Mouse (Mus musculus) bone marrow macrophage, adult 2 months (primary cell): ENCODE data around the gene Nphp4. TPM values are rescaled to one million over a fixed set of nuclear protein-coding genes. Genes with fewer than 3 reads are reported as not detected.
A peak's percentile ranks its signal among the peaks of the same experiment; 100 is the strongest.

ENCODE experiments used
- H3K27ac ChIP-seq: 2 replicates; pipeline ENCODE4 v1.5.1; 2012; ENCODE audit warnings: low read depth, low read length; ENCODE audit not compliant: insufficient read depth
- H3K4me1 ChIP-seq: 2 replicates; pipeline ENCODE4 v1.6.1; 2012; ENCODE audit warnings: low read length; ENCODE audit not compliant: control insufficient read depth, insufficient read depth
- H3K4me3 ChIP-seq: 2 replicates; pipeline ENCODE4 v1.5.1; 2012; ENCODE audit warnings: mild to moderate bottlenecking, low read length, moderate library complexity; ENCODE audit not compliant: insufficient read depth
- CTCF ChIP-seq: IDR thresholded peaks from 2 replicates; pipeline ENCODE4 v1.5.1; 2012; ENCODE audit warnings: low read depth, mild to moderate bottlenecking, low read length, moderate library complexity
- POLR2A ChIP-seq: IDR thresholded peaks from 2 replicates; pipeline ENCODE4 v1.6.1; 2012; ENCODE audit warnings: mild to moderate bottlenecking, low read depth, low read length, borderline replicate concordance
- polyA plus RNA-seq: library from polyadenylated mRNA; stranded (reverse); fragments of >200 nt; gene quantifications from 2 replicates; pipeline ENCODE4 v1.2.4, GENCODE M21; 2012; ENCODE audit not compliant: missing spikeins, insufficient read depth, insufficient read length

Nphp4 gene
- polyA plus RNA-seq, 1 experiment, result 1.4 TPM

DNA sequence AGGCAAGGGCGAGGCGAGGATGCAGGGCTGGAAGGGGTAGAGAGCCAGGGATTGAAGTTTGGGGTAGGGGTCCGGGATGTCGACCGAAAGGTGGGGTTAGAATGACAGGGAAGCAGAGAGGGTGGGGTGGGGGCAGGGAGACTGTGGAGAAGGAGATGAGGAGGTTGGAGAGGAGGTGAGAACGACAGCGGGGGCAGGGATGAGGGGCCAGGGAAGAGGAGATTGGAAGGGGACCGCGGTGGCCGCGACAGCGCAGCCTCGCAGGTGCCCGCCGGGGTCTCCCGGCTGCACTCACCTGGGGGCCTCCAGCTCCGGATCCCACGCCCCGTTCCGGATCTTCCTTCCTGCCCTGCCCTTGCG, 580 bp downstream of the Nphp4 start:
- H3K4me3 ChIP-seq, result peak overlapping the region; percentile 96
- TF ChIP-seq CTCF (no peak), POLR2A (no peak)
- H3K27ac ChIP-seq, result no peak overlapping the region
- peaks cover 12% of the 10 kb centered on the region for H3K4me1 ChIP-seq

DNA sequence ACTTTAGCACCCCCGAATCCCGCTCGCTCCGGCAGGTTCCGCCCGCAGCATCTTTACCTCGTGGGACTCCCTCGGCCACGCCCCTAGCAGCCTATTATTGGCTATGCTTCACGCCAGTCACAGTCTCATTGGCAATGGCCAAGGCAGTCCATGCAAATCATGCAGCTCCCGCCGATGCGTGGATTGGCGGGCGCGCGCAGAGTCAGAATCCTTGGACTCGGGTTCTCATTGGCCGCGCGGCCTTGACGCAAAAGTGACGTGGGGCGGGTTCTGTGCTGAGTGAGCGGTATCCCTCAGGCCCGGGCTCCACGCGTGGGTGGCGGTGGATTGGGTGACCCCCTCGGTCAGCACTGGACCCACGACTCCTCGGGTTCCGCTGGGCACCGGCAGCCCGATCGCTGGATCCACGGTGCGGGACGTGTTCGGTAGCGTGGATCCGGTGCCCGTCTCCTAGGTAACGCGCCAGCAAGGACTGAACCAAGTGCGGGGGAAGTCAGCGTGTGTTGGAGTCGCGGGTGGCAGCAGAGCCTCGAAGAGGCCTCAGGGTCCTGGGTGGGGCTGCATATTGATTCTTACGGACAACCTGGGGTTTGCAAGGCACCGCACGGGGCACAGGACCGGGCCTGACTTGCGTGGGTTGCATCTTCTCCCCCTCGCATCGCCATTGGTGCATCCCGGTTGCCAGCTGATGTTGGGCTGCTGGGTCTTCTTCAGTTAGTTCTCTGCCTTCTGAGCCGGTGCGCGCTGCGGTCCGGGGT, 1.1 kb downstream of the Nphp4 start, which contains the start of gene Kcnab2:
Gene Kcnab2 (minus strand): TSS at position 406 of the 758 bp plus-strand sequence.
- Histone ChIP-seq H3K4me3 (peak within 1 kb of the TSS; percentile 96), H3K27ac (peak within 1 kb of the TSS; percentile 32; the same call in 1 of the 2 replicates), H3K4me1 (peaks cover 12% of the 10 kb centered on the region)
- no peak for TF ChIP-seq POLR2A
- TF ChIP-seq CTCF, result no peak

DNA sequence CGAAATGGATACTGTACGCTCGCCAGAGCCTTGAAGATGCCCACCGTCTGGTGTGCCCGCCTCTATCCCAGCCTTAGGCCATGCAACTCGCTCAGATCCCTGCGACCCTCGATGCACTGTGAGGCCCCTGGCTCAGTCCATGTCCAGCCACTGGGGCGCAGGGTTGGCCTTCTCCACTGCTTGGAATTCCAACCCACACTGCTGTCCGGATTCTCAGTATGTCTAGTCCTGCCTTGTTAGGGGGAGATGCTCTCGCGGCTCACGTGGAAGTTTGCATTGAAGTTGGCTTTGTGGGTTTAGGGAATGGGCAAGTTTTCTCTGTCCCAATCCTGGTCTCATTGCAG, 1.7 kb downstream of the Nphp4 start:
- H3K4me1 ChIP-seq, result peaks cover 12% of the 10 kb centered on the region
- H3K4me3 ChIP-seq, result peak overlapping the region; percentile 96
- H3K27ac ChIP-seq, result no peak overlapping the region
- no peak for TF ChIP-seq POLR2A
- TF ChIP-seq CTCF, result no peak

DNA sequence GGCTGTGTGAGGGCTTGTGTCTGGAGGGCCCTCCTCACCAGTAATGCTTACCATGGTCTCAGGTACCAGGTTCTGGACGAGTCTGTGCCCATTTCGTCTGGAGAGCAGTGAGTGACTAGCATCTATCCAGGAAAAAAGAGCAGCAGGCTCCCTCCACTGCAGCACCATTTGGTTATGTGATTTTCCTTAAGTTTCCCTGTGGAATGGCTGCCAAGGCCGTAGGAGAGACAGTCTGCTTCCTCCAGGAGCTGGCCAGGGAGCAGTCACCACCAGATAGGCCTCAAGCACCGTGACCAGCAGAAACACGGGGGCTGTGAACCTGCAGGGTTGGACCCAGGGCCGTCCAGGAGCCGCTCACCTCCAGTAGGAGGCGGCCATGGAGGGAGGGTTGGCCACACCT, 3.9 kb downstream of the Nphp4 start:
- Histone ChIP-seq H3K4me3 (no peak overlapping the region), H3K27ac (no peak overlapping the region), H3K4me1 (peaks cover 12% of the 10 kb centered on the region)
- no peak for TF ChIP-seq CTCF
- TF ChIP-seq POLR2A, result no peak

DNA sequence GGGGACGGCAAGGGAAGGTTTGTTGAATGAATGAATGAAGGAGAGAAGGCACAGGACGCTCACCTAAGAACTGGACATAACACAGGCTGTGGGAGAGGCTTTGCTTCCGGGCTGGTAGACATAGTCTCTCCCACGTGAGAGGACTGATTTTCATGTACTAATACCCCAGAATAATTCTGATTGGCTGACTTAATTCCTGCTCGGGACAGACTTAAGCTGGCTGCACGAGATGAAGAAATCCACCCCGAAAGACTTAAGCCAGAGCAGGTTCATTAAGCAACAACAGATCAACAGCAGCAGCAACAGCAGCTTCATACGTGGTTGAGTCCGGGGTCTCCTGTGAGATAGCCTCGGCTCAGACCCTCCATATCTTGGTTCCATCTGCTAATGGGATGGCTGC, 11.5 kb downstream of the Nphp4 start:
- Histone ChIP-seq H3K27ac (no peak overlapping the region), H3K4me1 (no peaks in the 10 kb centered on the region), H3K4me3 (no peak overlapping the region)
- TF ChIP-seq CTCF, result no peak
- TF ChIP-seq POLR2A, result no peak

DNA sequence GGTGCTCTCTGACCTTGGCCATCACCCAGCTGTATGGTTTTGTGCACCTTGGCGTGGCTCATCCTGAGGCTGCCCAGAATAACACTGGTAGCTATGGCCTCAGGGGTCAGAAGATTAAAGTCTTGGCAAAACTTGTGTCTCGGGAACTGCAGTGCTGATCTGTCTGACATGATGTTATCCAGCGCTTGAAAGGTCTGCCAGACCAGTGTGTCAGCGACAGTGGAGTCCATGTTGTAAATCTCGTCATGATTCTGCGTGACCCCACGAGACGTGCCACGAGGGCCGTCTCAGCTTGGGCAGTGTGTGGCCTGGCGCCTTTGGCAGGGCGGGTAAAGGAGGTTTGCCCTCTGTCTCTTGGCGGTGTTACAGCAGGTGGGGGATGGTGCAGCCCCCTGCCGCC, 13.8 kb downstream of the Nphp4 start:
- TF ChIP-seq POLR2A (no peak), CTCF (no peak)
- Histone ChIP-seq H3K27ac (no peak overlapping the region), H3K4me3 (no peak overlapping the region), H3K4me1 (no peaks in the 10 kb centered on the region)

DNA sequence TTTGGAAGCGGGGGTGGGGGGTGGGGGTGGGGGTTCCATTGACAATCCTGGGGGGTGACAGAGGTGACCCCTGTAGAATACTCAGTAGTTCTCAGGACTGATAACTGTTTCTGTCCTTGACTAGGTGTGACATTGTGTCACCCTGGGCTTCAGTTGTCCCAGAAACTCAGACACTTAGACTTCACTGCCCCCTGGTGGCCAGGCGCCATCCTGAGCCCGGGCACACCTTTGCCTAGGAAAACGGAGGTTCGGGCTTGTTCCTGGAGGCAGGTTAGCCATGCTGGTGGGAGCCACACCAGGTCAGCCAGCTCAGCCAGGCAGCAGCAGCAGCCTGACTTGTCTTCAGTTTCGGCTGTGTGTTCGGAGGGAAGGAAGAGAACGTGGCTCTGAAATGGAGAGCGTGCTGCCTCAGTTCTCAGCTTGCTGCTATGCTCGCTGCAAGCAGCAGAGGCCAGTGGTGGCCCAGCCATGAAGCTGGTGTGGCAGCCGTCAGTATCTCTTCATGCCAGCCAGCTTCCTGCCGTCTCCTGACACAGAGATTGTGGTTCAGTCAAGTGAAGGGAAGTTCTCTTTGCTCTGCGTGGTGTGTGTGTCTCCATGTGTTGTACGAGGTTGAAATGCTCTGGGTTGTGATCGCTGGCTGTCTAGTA, 14.9 kb downstream of the Nphp4 start:
- no peaks in the 10 kb centered on the region for H3K4me1 ChIP-seq
- no peak for TF ChIP-seq POLR2A
- peak; percentile 74 for TF ChIP-seq CTCF
- H3K4me3 ChIP-seq, result peak overlapping the region; percentile 48
- H3K27ac ChIP-seq, result no peak overlapping the region

DNA sequence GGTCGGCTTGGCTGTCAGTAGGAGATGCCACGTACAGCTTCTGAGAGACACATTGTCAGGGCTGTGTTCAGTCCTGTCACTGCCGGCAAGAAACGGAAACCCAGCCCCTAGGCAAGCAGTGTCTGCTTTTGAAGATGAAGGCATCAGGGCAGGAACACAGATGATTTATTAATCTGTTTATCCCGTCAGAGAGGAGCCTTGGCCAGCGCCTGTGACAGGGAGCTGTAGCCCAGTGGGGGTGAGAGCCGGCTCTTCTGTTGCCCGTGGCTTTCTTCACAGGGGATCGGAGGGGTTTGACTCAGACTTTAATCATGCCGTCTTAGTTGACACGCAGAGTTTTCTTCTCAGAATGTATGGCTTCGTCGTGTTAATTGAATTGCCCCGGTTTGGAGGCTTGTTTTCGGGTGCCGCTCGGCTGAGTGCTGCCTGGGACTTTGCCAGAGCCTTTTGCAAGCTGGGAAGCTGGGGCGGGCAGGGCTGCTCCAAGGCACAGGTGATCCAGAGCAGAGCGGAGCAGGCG, 17.9 kb downstream of the Nphp4 start:
- TF ChIP-seq CTCF (no peak), POLR2A (no peak)
- Histone ChIP-seq H3K4me1 (no peaks in the 10 kb centered on the region), H3K27ac (no peak overlapping the region), H3K4me3 (no peak overlapping the region)

DNA sequence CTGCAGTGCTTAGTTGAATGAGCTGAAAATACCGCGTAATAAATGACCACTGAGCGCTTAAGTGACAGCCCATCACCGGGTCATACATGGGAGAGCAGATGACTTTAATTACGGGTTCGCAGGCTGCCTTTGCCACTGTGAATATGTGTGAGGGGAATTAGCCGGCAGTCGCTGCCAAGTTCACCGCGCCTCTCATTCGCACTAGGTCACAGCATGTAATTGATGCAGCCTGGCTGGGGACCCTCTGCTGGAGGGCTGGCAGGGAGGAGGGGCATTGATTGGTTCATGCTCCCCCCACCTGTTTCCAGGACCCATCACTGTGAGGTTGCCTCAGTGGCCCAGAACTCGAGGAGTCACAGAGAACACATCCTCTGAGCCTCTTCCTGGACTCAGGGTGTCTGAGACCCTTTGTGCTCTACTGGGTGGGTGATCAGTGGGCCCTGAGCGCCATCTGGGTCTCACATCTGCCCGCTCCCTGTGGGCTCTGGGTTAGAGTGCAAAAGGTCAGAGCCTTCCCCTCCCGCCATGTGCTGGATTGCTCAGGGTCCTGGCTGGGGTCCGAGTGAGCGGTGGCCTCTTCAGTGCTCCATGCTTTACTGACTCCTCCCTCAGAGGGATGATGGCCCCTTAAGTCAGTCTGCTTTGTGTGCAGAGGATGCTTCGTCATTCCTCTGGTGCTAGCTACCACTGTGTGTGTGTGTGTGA, 35.9 kb downstream of the Nphp4 start:
- no peak overlapping the region for H3K27ac ChIP-seq
- no peaks in the 10 kb centered on the region for H3K4me1 ChIP-seq
- no peak overlapping the region for H3K4me3 ChIP-seq
- TF ChIP-seq CTCF (no peak), POLR2A (no peak)

DNA sequence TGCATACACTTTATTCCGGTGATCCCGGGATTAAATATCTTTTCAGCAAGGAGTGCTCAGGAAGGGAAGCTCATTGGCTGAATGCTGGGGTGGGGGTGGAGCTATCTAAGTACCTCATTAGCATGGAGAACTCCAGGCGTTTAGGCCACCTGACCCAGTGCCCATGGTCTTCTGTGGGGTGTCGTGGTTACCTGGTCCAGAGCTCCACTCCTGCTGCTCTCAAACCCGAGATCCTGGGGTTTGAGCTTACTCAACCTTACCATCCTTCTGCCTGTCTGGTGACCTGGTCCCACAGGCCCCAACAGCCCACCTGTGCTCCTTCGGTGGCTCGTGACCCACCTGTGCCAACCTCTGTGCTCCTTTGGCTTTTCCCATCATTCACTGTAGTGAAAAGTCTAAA, 38.4 kb downstream of the Nphp4 start:
- Histone ChIP-seq H3K27ac (no peak overlapping the region), H3K4me1 (no peaks in the 10 kb centered on the region), H3K4me3 (no peak overlapping the region)
- TF ChIP-seq CTCF, result no peak
- TF ChIP-seq POLR2A, result no peak
